Mouse (Mus musculus) limb, embryonic 13.5 days (tissue): ENCODE measurements around the gene Sema3a. TPM values are rescaled to one million over a fixed set of nuclear protein-coding genes. Genes with fewer than 3 reads are reported as not detected.
A peak's percentile ranks its signal among the peaks of the same experiment; 100 is the strongest.

Experiments
- ATAC-seq: fragments of 200-750 bp; cut with Nextera tagmentation; 2 replicates; pipeline ENCODE4 v1.8.0; 2017; ENCODE audit warnings: low read depth, moderate number of reproducible peaks, moderate TSS enrichment; ENCODE audit not compliant: low FRiP score
- H3K27ac ChIP-seq: fragments of 300-500 bp; sonication (generic); 2 replicates; pipeline ENCODE4 v1.5.1; 2015; ENCODE audit warnings: inconsistent platforms, mild to moderate bottlenecking, moderate library complexity
- H3K27me3 ChIP-seq: fragments of 300-500 bp; sonication (generic); 2 replicates; pipeline ENCODE4 v1.6.1; 2015; ENCODE audit warnings: mild to moderate bottlenecking, inconsistent platforms
- H3K36me3 ChIP-seq: fragments of 300-500 bp; sonication (generic); 2 replicates; pipeline ENCODE4 v1.6.1; 2015; ENCODE audit warnings: inconsistent platforms, mild to moderate bottlenecking, moderate library complexity
- H3K4me1 ChIP-seq: fragments of 300-500 bp; sonication (generic); 2 replicates; pipeline ENCODE4 v1.6.1; 2015; ENCODE audit warnings: inconsistent platforms
- H3K4me2 ChIP-seq: fragments of 300-500 bp; sonication (generic); replicated peaks from 2 replicates; pipeline ENCODE4 v1.6.1; 2015; ENCODE audit warnings: inconsistent platforms, mild to moderate bottlenecking, moderate library complexity
- H3K4me3 ChIP-seq: fragments of 300-500 bp; sonication (generic); 2 replicates; pipeline ENCODE4 v1.5.1; 2015; ENCODE audit warnings: moderate library complexity, mild to moderate bottlenecking, inconsistent platforms
- H3K9ac ChIP-seq: fragments of 300-500 bp; sonication (generic); 2 replicates; pipeline ENCODE4 v1.6.1; 2015; ENCODE audit warnings: mild to moderate bottlenecking, inconsistent platforms
- H3K9me3 ChIP-seq: fragments of 300-500 bp; sonication (generic); 2 replicates; pipeline ENCODE4 v1.6.1; 2016; ENCODE audit warnings: inconsistent platforms
- WGBS: fragments of 180-500 bp; shearing (Covaris S2); methylation state at CpG from one replicate; pipeline ENCODE4 v1.1.7; 2015; 5-methylcytosine and 5-hydroxymethylcytosine counted together
- polyA plus RNA-seq: library from polyadenylated mRNA; unstranded; fragments of >200 nt; fragmentation: Nextera tagmentation; extraction: Ambion mirVana; gene quantifications from 2 replicates; pipeline ENCODE4 v1.2.1, GENCODE M21; 2015

The Sema3a gene
- polyA plus RNA-seq, 1 experiment from 2014 or later = 55.4 TPM

DNA sequence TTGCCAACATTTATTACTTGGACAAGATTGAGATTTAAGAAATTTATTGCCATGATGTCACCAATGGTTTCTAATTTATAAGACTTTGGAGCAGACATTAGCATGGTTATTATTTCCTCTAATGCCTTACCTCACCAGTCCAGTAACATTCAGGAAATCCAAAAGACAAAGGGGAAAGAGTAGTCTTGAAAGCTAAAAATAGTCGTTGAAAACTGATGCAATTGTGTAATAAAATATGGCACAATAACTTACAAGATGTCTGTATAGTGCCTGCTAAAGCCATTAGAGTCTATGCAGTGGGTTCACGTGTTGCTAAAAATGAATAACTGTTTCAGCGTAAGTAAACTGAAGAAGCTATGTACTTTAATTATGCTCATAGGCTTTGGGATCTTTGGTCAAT, 383.9 kb downstream of the Sema3a start:
- H3K9me3 ChIP-seq = no peaks in the 10 kb centered on the region
- ATAC-seq = no peak
- no peaks in the 10 kb centered on the region for H3K27me3 ChIP-seq
- H3K4me1 ChIP-seq = peaks cover 5% of the 10 kb centered on the region
- H3K9ac ChIP-seq = no peak overlapping the region
- no peak overlapping the region for H3K4me3 ChIP-seq
- 48% methylated on average over 3 of the region's 3 CpGs for WGBS
- H3K27ac ChIP-seq = no peak overlapping the region
- no peaks in the 10 kb centered on the region for H3K36me3 ChIP-seq
- H3K4me2 ChIP-seq = no peak overlapping the region

GRCm38 (mm10) chr5:13517018-13517417, 391.8 kb downstream of the Sema3a start:
- Histone ChIP-seq H3K4me1 (peaks cover 4% of the 10 kb centered on the region; the same call in 1 of the 2 replicates), H3K4me3 (no peak overlapping the region), H3K4me2 (no peak overlapping the region), H3K27me3 (no peaks in the 10 kb centered on the region), H3K9ac (no peak overlapping the region), H3K27ac (no peak overlapping the region), H3K36me3 (no peaks in the 10 kb centered on the region), H3K9me3 (no peaks in the 10 kb centered on the region)
- WGBS = 95% methylated on average over 4 of the region's 4 CpGs
- ATAC-seq = no peak

DNA sequence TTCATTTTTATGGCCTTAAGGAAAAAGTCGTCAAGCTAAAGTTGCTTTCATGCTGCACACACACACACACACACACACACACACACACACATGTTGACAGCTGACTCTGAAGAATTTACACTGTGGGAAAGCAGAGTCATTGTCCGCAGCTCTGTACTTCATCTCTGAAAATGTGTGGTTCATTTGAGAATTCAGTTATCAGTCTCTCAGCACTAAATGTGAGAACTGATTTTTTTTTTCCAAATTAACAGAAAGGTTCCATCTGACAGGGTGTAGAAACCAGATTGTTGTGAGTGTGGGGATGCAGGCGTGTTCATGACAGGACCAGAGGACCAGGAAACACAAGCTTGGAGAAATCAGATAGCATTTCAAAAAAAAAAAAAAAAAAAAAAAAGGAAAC, 400.4 kb downstream of the Sema3a start:
- Histone ChIP-seq H3K27me3 (no peaks in the 10 kb centered on the region), H3K9ac (no peak overlapping the region), H3K27ac (no peak overlapping the region), H3K9me3 (no peaks in the 10 kb centered on the region), H3K4me2 (no peak overlapping the region), H3K4me3 (no peak overlapping the region), H3K4me1 (peaks cover 9% of the 10 kb centered on the region), H3K36me3 (no peaks in the 10 kb centered on the region)
- WGBS = 46% methylated on average over 3 of the region's 3 CpGs
- ATAC-seq = no peak

DNA sequence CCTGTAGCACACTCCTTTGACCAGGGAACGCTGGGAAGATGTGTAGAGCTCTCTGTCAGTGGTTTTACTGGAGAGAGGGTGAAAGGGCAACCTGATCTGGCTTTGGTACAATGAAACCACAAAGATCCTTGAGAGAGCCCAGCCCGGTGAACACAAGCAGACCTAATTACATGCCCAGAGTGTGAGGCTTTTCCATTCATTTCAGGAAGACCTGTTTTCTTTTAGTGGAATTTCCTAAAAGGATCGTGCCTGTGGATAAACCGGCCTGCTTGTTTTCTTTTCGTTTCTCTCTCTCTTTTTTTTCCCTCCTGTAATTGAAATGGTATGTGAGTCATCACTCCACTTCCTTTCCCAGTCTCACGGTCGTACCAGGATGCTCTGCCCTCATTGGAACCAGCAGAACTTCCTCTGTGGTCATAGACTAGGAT, 401.8 kb downstream of the Sema3a start:
- Histone ChIP-seq H3K36me3 (no peaks in the 10 kb centered on the region), H3K9ac (no peak overlapping the region), H3K4me3 (no peak overlapping the region), H3K9me3 (no peaks in the 10 kb centered on the region), H3K27ac (peak overlapping the region; percentile 44; the same call in 1 of the 2 replicates), H3K4me1 (peaks cover 9% of the 10 kb centered on the region), H3K27me3 (no peaks in the 10 kb centered on the region), H3K4me2 (peak overlapping the region; percentile 38; the same call in 1 of the 2 replicates)
- WGBS = 9% methylated on average over 7 of the region's 7 CpGs
- ATAC-seq = no peak; the same call in 1 of the 2 replicates

DNA sequence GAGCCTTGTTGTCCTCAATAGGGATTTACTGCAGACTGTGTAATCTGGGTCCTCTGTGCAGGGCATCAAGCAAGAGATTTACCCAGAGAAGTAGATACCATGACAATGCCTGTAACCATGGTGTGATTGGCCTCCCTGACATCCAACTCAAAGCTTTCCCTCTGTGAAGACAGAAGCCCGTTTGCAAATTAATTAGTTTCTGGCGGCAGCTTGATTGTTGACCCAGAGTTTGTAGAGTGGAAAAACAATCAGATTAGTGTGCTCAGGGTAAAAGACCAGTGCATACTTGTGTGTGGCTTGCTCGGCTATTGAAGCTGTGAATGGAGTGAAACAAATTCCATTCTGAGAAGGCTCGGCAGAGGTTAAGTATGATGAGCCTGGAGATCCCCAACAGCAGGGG, 404.0 kb downstream of the Sema3a start:
- no peak overlapping the region for H3K9ac ChIP-seq
- H3K27ac ChIP-seq = no peak overlapping the region
- 32% methylated on average over 4 of the region's 4 CpGs for WGBS
- H3K27me3 ChIP-seq = no peaks in the 10 kb centered on the region
- H3K4me2 ChIP-seq = no peak overlapping the region
- peaks cover 9% of the 10 kb centered on the region for H3K4me1 ChIP-seq
- no peaks in the 10 kb centered on the region for H3K36me3 ChIP-seq
- no peak overlapping the region for H3K4me3 ChIP-seq
- ATAC-seq = no peak
- H3K9me3 ChIP-seq = no peaks in the 10 kb centered on the region

DNA sequence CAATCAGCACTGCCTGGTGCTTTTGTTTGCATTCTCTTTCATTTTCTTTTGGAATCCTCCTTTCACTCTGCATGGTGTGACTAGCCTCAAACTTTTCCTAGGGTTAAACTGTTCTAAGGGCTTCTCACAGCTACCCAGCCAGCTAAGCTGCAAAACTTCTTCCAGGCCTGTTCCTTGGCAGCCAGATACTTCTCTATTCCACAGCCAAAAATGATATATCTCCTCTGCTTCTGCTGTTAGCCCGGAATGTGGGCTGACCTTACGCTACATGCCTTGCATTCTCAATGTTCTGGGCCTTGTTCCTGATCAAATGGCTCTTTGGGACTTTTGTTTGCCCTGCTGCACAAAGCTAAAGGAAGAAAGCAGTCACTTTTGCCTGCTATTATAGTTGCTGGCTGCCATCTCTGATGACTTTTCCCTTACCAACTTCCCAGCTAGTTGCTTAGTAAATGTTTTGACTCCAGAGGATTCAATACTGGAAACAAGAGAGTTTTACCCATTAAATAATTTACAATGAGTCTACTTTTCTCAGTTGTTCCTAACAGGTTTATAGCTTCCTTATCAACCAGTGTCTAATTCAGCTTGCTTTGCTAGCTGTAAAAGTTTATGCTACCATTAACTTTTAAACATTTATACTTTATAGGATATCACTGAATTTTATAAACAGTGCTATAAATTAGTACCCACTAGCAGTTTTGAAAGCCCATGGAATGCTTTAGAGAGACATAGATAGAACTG, 422.4 kb downstream of the Sema3a start:
- peak overlapping the region; percentile 12; the same call in 1 of the 2 replicates for H3K27ac ChIP-seq
- H3K9ac ChIP-seq = no peak overlapping the region
- H3K9me3 ChIP-seq = no peaks in the 10 kb centered on the region
- H3K4me1 ChIP-seq = peaks cover 13% of the 10 kb centered on the region
- H3K4me2 ChIP-seq = no peak overlapping the region
- no peaks in the 10 kb centered on the region for H3K27me3 ChIP-seq
- 0 out of 2 replicates have a peak, but pooled peaks cover 3% of the 10 kb centered on the region for H3K36me3 ChIP-seq
- 52% methylated on average over 2 of the region's 2 CpGs for WGBS
- H3K4me3 ChIP-seq = no peak overlapping the region
- peak; percentile 24; the same call in 1 of the 2 replicates for ATAC-seq

DNA sequence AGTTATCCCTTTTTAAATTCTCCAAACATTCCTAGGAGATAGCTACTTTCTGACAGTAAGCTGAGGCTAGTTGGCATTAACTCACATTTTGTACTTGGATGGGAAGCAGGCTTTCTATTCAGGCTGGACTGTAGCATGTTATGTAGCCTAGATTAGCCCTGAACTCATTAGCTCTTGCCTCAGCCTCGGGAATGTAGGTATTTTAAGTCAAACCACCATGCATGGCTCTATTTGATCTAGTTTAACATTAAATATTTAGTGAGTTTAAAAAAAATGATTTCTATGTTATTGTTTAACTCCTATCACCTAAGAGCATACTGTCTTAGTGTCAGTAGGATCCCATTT, 423.0 kb downstream of the Sema3a start:
- no peaks in the 10 kb centered on the region for H3K27me3 ChIP-seq
- no peak for ATAC-seq
- H3K4me3 ChIP-seq = no peak overlapping the region
- H3K27ac ChIP-seq = no peak overlapping the region
- H3K4me2 ChIP-seq = no peak overlapping the region
- peaks cover 13% of the 10 kb centered on the region for H3K4me1 ChIP-seq
- no peak overlapping the region for H3K9ac ChIP-seq
- H3K9me3 ChIP-seq = no peaks in the 10 kb centered on the region
- H3K36me3 ChIP-seq = 0 out of 2 replicates have a peak, but pooled peaks cover 3% of the 10 kb centered on the region
- 42% methylated on average over 1 of the region's 1 CpGs for WGBS

GRCm38 (mm10) chr5:13549080-13549479, 423.9 kb downstream of the Sema3a start:
- Histone ChIP-seq H3K9me3 (no peaks in the 10 kb centered on the region), H3K27me3 (no peaks in the 10 kb centered on the region), H3K4me3 (no peak overlapping the region), H3K4me1 (peaks cover 13% of the 10 kb centered on the region), H3K4me2 (no peak overlapping the region), H3K27ac (no peak overlapping the region), H3K36me3 (0 out of 2 replicates have a peak, but pooled peaks cover 3% of the 10 kb centered on the region), H3K9ac (no peak overlapping the region)
- no peak for ATAC-seq
- 55% methylated on average over 5 of the region's 5 CpGs for WGBS

DNA sequence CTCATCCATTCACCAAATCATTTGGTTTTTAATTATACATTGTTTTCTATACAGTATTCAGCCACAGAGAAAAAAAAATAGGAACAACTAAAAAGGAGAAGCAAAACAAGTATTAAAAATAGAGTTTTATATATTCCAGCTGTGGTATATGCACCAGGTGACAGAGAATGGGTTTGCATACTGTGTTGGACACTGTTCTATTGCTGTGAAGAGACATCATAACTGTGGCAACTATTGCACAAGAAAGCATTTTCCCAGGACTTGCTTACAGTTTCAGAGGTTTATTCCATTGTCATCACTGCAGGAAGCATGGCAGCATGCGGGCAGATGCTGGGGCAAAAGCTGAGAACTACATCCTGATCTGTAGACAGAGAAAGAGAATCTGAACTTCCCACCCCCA, 425.7 kb downstream of the Sema3a start:
- WGBS = 84% methylated on average over 1 of the region's 1 CpGs
- H3K4me1 ChIP-seq = peaks cover 13% of the 10 kb centered on the region
- no peak for ATAC-seq
- H3K27ac ChIP-seq = no peak overlapping the region
- no peaks in the 10 kb centered on the region for H3K9me3 ChIP-seq
- H3K4me2 ChIP-seq = no peak overlapping the region
- H3K27me3 ChIP-seq = no peaks in the 10 kb centered on the region
- H3K4me3 ChIP-seq = no peak overlapping the region
- no peak overlapping the region for H3K9ac ChIP-seq
- H3K36me3 ChIP-seq = 0 out of 2 replicates have a peak, but pooled peaks cover 3% of the 10 kb centered on the region

DNA sequence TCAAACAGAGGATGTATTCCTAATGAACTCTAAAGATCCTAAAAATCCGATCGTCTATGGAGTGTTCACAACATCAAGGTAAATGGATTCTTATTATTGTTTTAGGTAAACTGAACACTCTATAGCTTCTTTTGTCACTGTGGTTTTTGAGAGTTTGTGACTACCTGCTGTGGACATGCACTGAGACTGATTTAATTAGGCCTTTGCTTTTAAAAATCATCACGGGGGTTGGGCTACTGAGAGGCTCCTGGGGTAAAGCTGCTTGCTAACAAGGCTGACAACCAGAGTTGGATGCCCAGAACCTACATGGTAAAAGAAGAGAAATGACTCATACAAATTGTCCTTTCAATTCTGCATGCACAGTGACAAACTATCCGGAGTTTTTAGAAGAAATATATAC, 432.0 kb downstream of the Sema3a start:
- H3K27me3 ChIP-seq = no peaks in the 10 kb centered on the region
- H3K9ac ChIP-seq = no peak overlapping the region
- H3K27ac ChIP-seq = no peak overlapping the region
- ATAC-seq = no peak
- H3K9me3 ChIP-seq = no peaks in the 10 kb centered on the region
- no peak overlapping the region for H3K4me3 ChIP-seq
- no peaks in the 10 kb centered on the region for H3K4me1 ChIP-seq
- 0 out of 2 replicates have a peak, but pooled peaks cover 3% of the 10 kb centered on the region for H3K36me3 ChIP-seq
- WGBS = 67% methylated on average over 4 of the region's 4 CpGs
- H3K4me2 ChIP-seq = no peak overlapping the region

- H3K36me3 ChIP-seq = peaks cover 14% of the 10 kb centered on the region
- no peak overlapping the region for H3K4me3 ChIP-seq
- no peaks in the 10 kb centered on the region for H3K9me3 ChIP-seq
- no peak for ATAC-seq
- H3K27ac ChIP-seq = no peak overlapping the region
- WGBS = 86% methylated on average over 3 of the region's 3 CpGs
- no peak overlapping the region for H3K9ac ChIP-seq
- H3K4me1 ChIP-seq = no peaks in the 10 kb centered on the region
- H3K27me3 ChIP-seq = no peaks in the 10 kb centered on the region
- H3K4me2 ChIP-seq = no peak overlapping the region
Measured at GRCm38 (mm10) chr5:13573867-13574266, 448.7 kb downstream of the Sema3a start.

GRCm38 (mm10) chr5:13579123-13579522, 453.9 kb downstream of the Sema3a start:
- Histone ChIP-seq H3K4me3 (no peak overlapping the region), H3K27me3 (no peaks in the 10 kb centered on the region), H3K4me1 (no peaks in the 10 kb centered on the region), H3K27ac (no peak overlapping the region), H3K36me3 (no peaks in the 10 kb centered on the region; the same call in 1 of the 2 replicates), H3K4me2 (no peak overlapping the region), H3K9ac (no peak overlapping the region), H3K9me3 (no peaks in the 10 kb centered on the region)
- ATAC-seq = no peak
- 87% methylated on average over 2 of the region's 2 CpGs for WGBS
